Mouse (Mus musculus) gonadal fat pad, adult 2 months (tissue): ENCODE measurements around the gene AK157302. TPM values are rescaled to one million over a fixed set of nuclear protein-coding genes. Genes with fewer than 3 reads are reported as not detected.
"Not testable (repeated sequence)": the region's sequence is repeated elsewhere in the genome, so short reads cannot be mapped to it uniquely, and the experiment has no call there.

Experiments used
- DNase-seq: peaks from one replicate; pipeline ENCODE4 v3.0.0-alpha.2; 2012; ENCODE audit warnings: low read depth
- polyA plus RNA-seq: library from polyadenylated mRNA; depleted of rRNA; stranded (reverse); fragments of >200 nt; gene quantifications from 2 replicates; pipeline ENCODE4 v1.2.3, GENCODE M21; 2012; rRNA removed

Gene AK157302
- 0.27 and 0.50 TPM in 2 replicates for polyA plus RNA-seq

GRCm38 (mm10) chr13:21495080-21495479 lies at the start of gene AK157302:
AK157302 (plus strand) TSS chr13:21495223.
- DNase-seq, result no peak

- DNase-seq, result no peak
These were observed 48.2 kb upstream of the AK157302 start for GRCm38 (mm10) chr13:21446796-21447195.

- no peak for DNase-seq
These were observed 47.0 kb upstream of the AK157302 start for GRCm38 (mm10) chr13:21447856-21448614.

- DNase-seq, result no peak
These were observed 42.0 kb upstream of the AK157302 start for GRCm38 (mm10) chr13:21453042-21453441.

GRCm38 (mm10) chr13:21453449-21453848 lies 41.6 kb upstream of the AK157302 start, which contains the start of gene Zscan26:
Zscan26 (minus strand) TSS chr13:21453730.
- DNase-seq, result no peak

- DNase-seq, result no peak
These were observed 40.9 kb upstream of the AK157302 start for GRCm38 (mm10) chr13:21454133-21454532.

GRCm38 (mm10) chr13:21456347-21456746 lies 38.7 kb upstream of the AK157302 start:
- no peak for DNase-seq

- not testable (repeated sequence) for DNase-seq
These were observed 32.5 kb upstream of the AK157302 start for GRCm38 (mm10) chr13:21462516-21462915.

- DNase-seq, result no peak
These were observed 27.7 kb upstream of the AK157302 start for GRCm38 (mm10) chr13:21467336-21467735.

- no peak for DNase-seq
These were observed 26.7 kb upstream of the AK157302 start, which contains the start of gene Nkapl for GRCm38 (mm10) chr13:21468061-21469019. Nkapl (minus strand) TSS chr13:21468509.

- DNase-seq, result no peak
These were observed 25.9 kb upstream of the AK157302 start for GRCm38 (mm10) chr13:21469097-21469496.

- DNase-seq, result no peak
These were observed 22.6 kb upstream of the AK157302 start for GRCm38 (mm10) chr13:21472427-21472826.

GRCm38 (mm10) chr13:21478759-21479670 lies 16.0 kb upstream of the AK157302 start, which contains the start of the genes Zkscan4 and Gm10065:
Zkscan4 (plus strand) TSS chr13:21478907.
Gm10065 (minus strand) TSS chr13:21479441.
- not testable (repeated sequence) for DNase-seq

- DNase-seq, result no peak
These were observed 8.1 kb upstream of the AK157302 start for GRCm38 (mm10) chr13:21486881-21487280.

GRCm38 (mm10) chr13:21492847-21493246 lies 2.2 kb upstream of the AK157302 start:
- peak; percentile 96 for DNase-seq

GRCm38 (mm10) chr13:21501182-21501581 lies 6.2 kb downstream of the AK157302 start, which contains the start of gene Gm11273:
Gm11273 (minus strand) TSS chr13:21501418.
- not testable (repeated sequence) for DNase-seq

- no peak for DNase-seq
These were observed 7.3 kb downstream of the AK157302 start for GRCm38 (mm10) chr13:21502296-21502695.

GRCm38 (mm10) chr13:21506221-21506649 lies 11.2 kb downstream of the AK157302 start:
- no peak for DNase-seq

GRCm38 (mm10) chr13:21530136-21530535 lies 35.1 kb downstream of the AK157302 start:
- no peak for DNase-seq

- no peak for DNase-seq
These were observed 35.8 kb downstream of the AK157302 start, which contains the start of gene Zkscan8 for GRCm38 (mm10) chr13:21530781-21531201. Zkscan8 (minus strand) TSS chr13:21531120.

- DNase-seq, result no peak
These were observed 47.7 kb downstream of the AK157302 start, which contains the start of gene Olfr1366 for GRCm38 (mm10) chr13:21542708-21543107. Olfr1366 (minus strand) TSS chr13:21542808.
